Mouse (Mus musculus): ENCODE measurements at regions not wholly inside any gene's neighbourhood (a gene's known extent, or its start where the extent isn't known, plus 50 kb on each side); places are given as distances from the start of the nearest gene placed in this dataset.

DNA sequence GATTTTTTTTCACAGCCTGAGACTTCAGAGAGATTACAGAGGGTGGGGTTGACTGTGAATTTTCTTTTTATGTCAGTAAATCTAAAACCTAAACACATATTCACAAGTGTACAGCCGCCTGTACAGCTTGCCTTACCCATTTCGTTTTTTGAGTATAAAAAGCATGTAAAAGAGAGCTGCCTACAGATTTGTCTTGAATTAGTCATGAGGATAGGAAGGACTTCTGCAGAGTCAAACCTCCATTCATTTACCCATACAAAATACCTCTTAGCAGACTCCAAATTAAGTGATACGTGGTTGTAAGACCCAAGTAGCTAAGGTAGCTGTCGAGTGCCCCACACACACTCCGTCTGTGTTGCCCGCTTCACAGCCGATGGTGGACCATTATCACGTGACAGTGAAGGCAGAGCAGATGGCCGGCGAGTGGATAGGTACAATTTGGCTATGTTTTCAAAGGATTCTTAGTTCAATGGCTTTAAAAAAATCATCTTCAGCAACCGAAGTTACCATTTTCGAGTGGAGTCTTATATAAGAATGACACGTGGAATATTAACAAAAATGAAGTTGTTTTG, 591.3 kb downstream of the Ptprc start:
- no peak for TF ChIP-seq POLR2A (IDR thresholded peaks at IDR 0.05; ENCODE audit: control insufficient read depth, extremely low read depth, insufficient read depth, low read length, poor library complexity)
- no peak for TF ChIP-seq CTCF (IDR thresholded peaks at IDR 0.05; ENCODE audit: borderline replicate concordance, control insufficient read depth, extremely low read depth, insufficient read depth, low read length, poor library complexity)

All from thymus, adult 2 months (tissue).